Mouse (Mus musculus) limb, embryonic 11.5 days (tissue): ENCODE measurements at regions not wholly inside any gene's neighbourhood (a gene's known extent, or its start where the extent isn't known, plus 50 kb on each side); places are given as distances from the start of the nearest gene placed in this dataset.

Experiments used
- ATAC-seq: fragments of 200-750 bp; cut with Nextera tagmentation; 2 replicates; pipeline ENCODE4 v1.8.0; 2017; ENCODE audit warnings: low read depth; ENCODE audit not compliant: insufficient number of reproducible peaks, low FRiP score, low TSS enrichment
- DNase-seq: peaks from one replicate; pipeline ENCODE4 v3.0.0-alpha.2; 2015; ENCODE audit warnings: low spot score
- H3K27ac ChIP-seq: fragments of 300-500 bp; sonication (generic); replicated peaks from 2 replicates; pipeline ENCODE4 v1.5.1; 2014; ENCODE audit warnings: low read depth, mild to moderate bottlenecking, low read length
- H3K27me3 ChIP-seq: fragments of 300-500 bp; sonication (generic); 2 replicates; pipeline ENCODE4 v1.6.1; 2014; ENCODE audit warnings: mild to moderate bottlenecking, low read length, mixed read lengths; ENCODE audit not compliant: control insufficient read depth, insufficient read depth
- H3K36me3 ChIP-seq: fragments of 300-500 bp; sonication (generic); 2 replicates; pipeline ENCODE4 v1.6.1; 2014; ENCODE audit warnings: mild to moderate bottlenecking, low read length, moderate library complexity, mixed read lengths; ENCODE audit not compliant: control insufficient read depth, insufficient read depth
- H3K4me1 ChIP-seq: fragments of 300-500 bp; sonication (generic); 2 replicates; pipeline ENCODE4 v1.6.1; 2014; ENCODE audit warnings: low read length, mixed read lengths; ENCODE audit not compliant: control insufficient read depth, insufficient read depth
- H3K4me2 ChIP-seq: fragments of 300-500 bp; sonication (generic); 2 replicates; pipeline ENCODE4 v1.6.1; 2014; ENCODE audit warnings: low read depth, mild to moderate bottlenecking, moderate library complexity; ENCODE audit not compliant: severe bottlenecking
- H3K4me3 ChIP-seq: fragments of 300-500 bp; sonication (generic); 2 replicates; pipeline ENCODE4 v1.5.1; 2014; ENCODE audit warnings: low read depth, low read length
- H3K9ac ChIP-seq: fragments of 300-500 bp; sonication (generic); 2 replicates; pipeline ENCODE4 v1.6.1; 2014; ENCODE audit warnings: mild to moderate bottlenecking, low read length
- H3K9me3 ChIP-seq: fragments of 300-500 bp; sonication (generic); 2 replicates; pipeline ENCODE4 v1.6.1; 2016; ENCODE audit warnings: low read length; ENCODE audit not compliant: control insufficient read depth
- WGBS: fragments of 180-500 bp; shearing (Covaris S2); extraction: QIAGEN DNeasy Blood & Tissue Kit; methylation state at CpG from one replicate; pipeline ENCODE4 v1.1.7; 2014; 5-methylcytosine and 5-hydroxymethylcytosine counted together

GRCm38 (mm10) chr13:37704475-37704874, 73.7 kb upstream of the Rreb1 start:
- no peaks in the 10 kb centered on the region for H3K9me3 ChIP-seq
- H3K4me1 ChIP-seq: no peaks in the 10 kb centered on the region
- no peaks in the 10 kb centered on the region for H3K36me3 ChIP-seq
- no peak overlapping the region for H3K4me2 ChIP-seq
- no peak overlapping the region for H3K4me3 ChIP-seq
- ATAC-seq (no peak), DNase-seq (no peak)
- H3K27me3 ChIP-seq: no peaks in the 10 kb centered on the region
- H3K27ac ChIP-seq: no peak overlapping the region
- WGBS: 48% methylated on average over 1 of the region's 1 CpGs
- H3K9ac ChIP-seq: no peak overlapping the region

GRCm38 (mm10) chr13:37705482-37705881, 72.7 kb upstream of the Rreb1 start:
- ATAC-seq: no peak
- H3K9me3 ChIP-seq: no peaks in the 10 kb centered on the region
- no peaks in the 10 kb centered on the region for H3K4me1 ChIP-seq
- 83% methylated on average over 2 of the region's 2 CpGs for WGBS
- H3K27ac ChIP-seq: no peak overlapping the region
- H3K4me2 ChIP-seq: no peak overlapping the region
- H3K4me3 ChIP-seq: no peak overlapping the region
- DNase-seq: no peak
- no peaks in the 10 kb centered on the region for H3K36me3 ChIP-seq
- H3K9ac ChIP-seq: no peak overlapping the region
- no peaks in the 10 kb centered on the region for H3K27me3 ChIP-seq

GRCm38 (mm10) chr13:37710913-37711312, 67.3 kb upstream of the Rreb1 start:
- H3K27me3 ChIP-seq: no peaks in the 10 kb centered on the region
- no peaks in the 10 kb centered on the region for H3K4me1 ChIP-seq
- no peak overlapping the region for H3K27ac ChIP-seq
- H3K9me3 ChIP-seq: no peaks in the 10 kb centered on the region
- no peak overlapping the region for H3K4me2 ChIP-seq
- ATAC-seq (no peak), DNase-seq (no peak)
- 87% methylated on average over 5 of the region's 5 CpGs for WGBS
- H3K4me3 ChIP-seq: no peak overlapping the region
- H3K9ac ChIP-seq: no peak overlapping the region
- no peaks in the 10 kb centered on the region for H3K36me3 ChIP-seq

GRCm38 (mm10) chr13:37712908-37713496, 65.2 kb upstream of the Rreb1 start:
- no peak for ATAC-seq

GRCm38 (mm10) chr13:37715058-37715712, 63.0 kb upstream of the Rreb1 start:
- no peak overlapping the region for H3K9ac ChIP-seq
- H3K27ac ChIP-seq: no peak overlapping the region
- H3K36me3 ChIP-seq: no peaks in the 10 kb centered on the region
- DNase-seq (no peak), ATAC-seq (no peak)
- H3K4me2 ChIP-seq: no peak overlapping the region
- H3K4me3 ChIP-seq: no peak overlapping the region
- no peaks in the 10 kb centered on the region for H3K4me1 ChIP-seq
- WGBS: 67% methylated on average over 9 of the region's 9 CpGs
- no peaks in the 10 kb centered on the region for H3K9me3 ChIP-seq
- H3K27me3 ChIP-seq: no peaks in the 10 kb centered on the region

More at GRCm38 (mm10) chr13:37712908-37713496, 65.2 kb upstream of the Rreb1 start:
- Histone ChIP-seq H3K36me3 (no peaks in the 10 kb centered on the region), H3K27ac (no peak overlapping the region), H3K4me1 (no peaks in the 10 kb centered on the region), H3K9ac (no peak overlapping the region), H3K4me3 (no peak overlapping the region), H3K9me3 (no peaks in the 10 kb centered on the region), H3K27me3 (no peaks in the 10 kb centered on the region), H3K4me2 (no peak overlapping the region)
- WGBS: 73% methylated on average over 4 of the region's 4 CpGs
- no peak for DNase-seq

GRCm38 (mm10) chr13:37715770-37716693, 62.2 kb upstream of the Rreb1 start:
- Histone ChIP-seq H3K9me3 (no peaks in the 10 kb centered on the region), H3K4me1 (no peaks in the 10 kb centered on the region), H3K36me3 (no peaks in the 10 kb centered on the region), H3K4me2 (no peak overlapping the region), H3K27me3 (no peaks in the 10 kb centered on the region), H3K9ac (no peak overlapping the region), H3K4me3 (no peak overlapping the region), H3K27ac (no peak overlapping the region)
- DNase-seq: no peak
- WGBS: 83% methylated on average over 15 of the region's 15 CpGs
- no peak for ATAC-seq

- no peaks in the 10 kb centered on the region for H3K36me3 ChIP-seq
- no peaks in the 10 kb centered on the region for H3K9me3 ChIP-seq
- 80% methylated on average over 1 of the region's 1 CpGs for WGBS
- no peak for DNase-seq
- no peak for ATAC-seq
- no peaks in the 10 kb centered on the region for H3K27me3 ChIP-seq
- no peaks in the 10 kb centered on the region for H3K4me1 ChIP-seq
- H3K4me2 ChIP-seq: no peak overlapping the region
- H3K4me3 ChIP-seq: no peak overlapping the region
- no peak overlapping the region for H3K9ac ChIP-seq
- no peak overlapping the region for H3K27ac ChIP-seq
Observed at GRCm38 (mm10) chr13:37717793-37718192, 60.4 kb upstream of the Rreb1 start.

GRCm38 (mm10) chr13:37718364-37718763, 59.8 kb upstream of the Rreb1 start:
- no peak for ATAC-seq

More at GRCm38 (mm10) chr13:37718364-37718763, 59.8 kb upstream of the Rreb1 start:
- no peak for DNase-seq
- Histone ChIP-seq H3K4me2 (no peak overlapping the region), H3K4me3 (no peak overlapping the region), H3K27me3 (no peaks in the 10 kb centered on the region), H3K36me3 (no peaks in the 10 kb centered on the region), H3K4me1 (no peaks in the 10 kb centered on the region), H3K9ac (no peak overlapping the region), H3K9me3 (no peaks in the 10 kb centered on the region), H3K27ac (no peak overlapping the region)
- 84% methylated on average over 4 of the region's 4 CpGs for WGBS
